Comparison of ENCODE assay signal across 16 mouse cellular contexts in genomic region chr9:95992255-95992654, GRCm38 (mm10). TPM values are rescaled to one million over a fixed set of nuclear protein-coding genes. Genes with fewer than 3 reads are reported as not detected.
DNase-seq lines count a peak whose midpoint lies in the region; ATAC-seq and TF ChIP-seq lines count a peak whose summit lies in the region.
"Had no signal": no experiment of that assay in that cellular context is flagged by ENCODE, and none has a peak within 500 bp of the region (broad histone marks: within the 10 kb centered on the region; RNA-seq: fewer than 3 reads in every experiment).

No protein-coding gene starts in this region.

- H3K4me3 ChIP-seq in left cerebral cortex, adult 2 months, result no peak overlapping the region
- H3K4me3 ChIP-seq: embryonic facial prominence, embryonic 13.5 days; heart, embryonic 13.5 days; neural tube, embryonic 12.5 days had no signal

- TF ChIP-seq CTCF in left cerebral cortex, adult 2 months (IDR thresholded peaks at IDR 0.05), result peak; percentile 8
- peak; percentile 57 for TF ChIP-seq CTCF in Patski (IDR thresholded peaks at IDR 0.05)

- peak; percentile 25 for DNase-seq in CD4-positive, CD25-positive, alpha-beta regulatory T cell, adult 2 months (ENCODE audit: low read depth, low spot score)
- no peak for DNase-seq in left cerebral cortex, adult 2 months (ENCODE audit: extremely low spot score in 1 of 2, low spot score in 2 of 2)
- DNase-seq in left cerebral cortex, adult 11 months (ENCODE audit: low spot score), result no peak
- DNase-seq in Patski (ENCODE audit: low read depth, low spot score), result no peak
- peak; percentile 47 for DNase-seq in splenic B cell, adult 2 months (ENCODE audit: low read depth, low spot score)
- no peak for DNase-seq in cerebellum, adult 11 months
- DNase-seq in right cerebral cortex, postnatal 14 days, result no peak
- DNase-seq: adrenal gland, adult 2 months; cerebellum, postnatal 10 days; layer of hippocampus, adult 9-11 months; liver had no signal

- no peak for ATAC-seq in CD4-positive, CD25-positive, alpha-beta regulatory T cell, adult 4 months
- no peak for ATAC-seq in Patski
- ATAC-seq: lung, postnatal 0 days had no signal

- no peaks in the 10 kb centered on the region for H3K27me3 ChIP-seq in Patski
- no peaks in the 10 kb centered on the region for H3K27me3 ChIP-seq in splenic B cell, adult 2 months (ENCODE audit: control insufficient read depth, insufficient read depth, low read length, poor library complexity, severe bottlenecking)
- H3K27me3 ChIP-seq: embryonic facial prominence, embryonic 13.5 days; heart, embryonic 13.5 days; neural tube, embryonic 12.5 days had no signal

- CTCF ChIA-PET in Patski (lab: Charles Lee), result interaction anchor here (1.1 to 2.3 kb wide), 3 partner anchors 14 to 37 kb away, joined by 4 to 9 read pairs (median 5); no protein-coding TSS in a partner anchor

- in situ Hi-C loops in Patski (cut with MboI; ENCODE audit: low pct_unique_long_range_greater_than_20kb), result no loop called here

- intact Hi-C loops in left cerebral cortex, adult 2 months (cut with DNase I), result loop anchor here (10.0 kb wide), 1 partner anchor 117 kb away; no protein-coding TSS in a partner anchor

- peaks cover 9% of the 10 kb centered on the region; the same call in 1 of the 2 replicates for H3K36me3 ChIP-seq in splenic B cell, adult 2 months (ENCODE audit: control insufficient read depth, insufficient read depth, low read length, poor library complexity, severe bottlenecking)

- H3K27ac ChIP-seq in left cerebral cortex, adult 2 months, result no peak overlapping the region
- H3K27ac ChIP-seq: embryonic facial prominence, embryonic 13.5 days; heart, embryonic 13.5 days; neural tube, embryonic 12.5 days had no signal

- POLR2A ChIA-PET in Patski (lab: Charles Lee), result interaction anchor here (1.2 kb wide), 1 partner anchor 24 kb away, joined by 4 read pairs; no protein-coding TSS in a partner anchor

RNA-seq across cellular contexts. Expression of gene Xrn1, which starts 37.7 kb away (rescaled TPM):
- 10 to 100 TPM; 52.8 to 55.2 TPM for polyA plus RNA-seq in CD4-positive, CD25-positive, alpha-beta regulatory T cell, adult 4 months (2017; shearing (Covaris generic))
- 10 to 100 TPM; 26.2 to 27.4 TPM for total RNA-seq in left cerebral cortex, adult 2 months (2021)
- 15.3 TPM for polyA plus RNA-seq in Patski (2021)

Comparison
In these comparisons a context has a peak if more than half of its experiments do, and no peak if none do; other contexts are left out.
1. DNase-seq: peak in CD4-positive, CD25-positive, alpha-beta regulatory T cell, adult 2 months (single experiment) and splenic B cell, adult 2 months (single experiment); none in left cerebral cortex, adult 2 months (0 of 2), left cerebral cortex, adult 11 months (single experiment), Patski (single experiment), cerebellum, adult 11 months (single experiment) and right cerebral cortex, postnatal 14 days (single experiment).